Mouse (Mus musculus) heart, postnatal 14 days (tissue): ENCODE data around the gene Kcnk12. TPM values are rescaled to one million over a fixed set of nuclear protein-coding genes. Genes with fewer than 3 reads are reported as not detected.

Experiments used
- DNase-seq, 2 experiments: peaks; one replicate each; pipeline ENCODE4 v3.0.0; 2021 to 2022
- intact Hi-C: fragments of 180-260 bp; cut with DNase I; formaldehyde crosslinking; loops from one replicate; pipeline ENCODE4 v1.15.1; 2025
- total RNA-seq, 2 experiments: library from RNA; stranded (reverse); gene quantifications; 2 replicates each; pipeline ENCODE4 v1.2.3; 2021

Gene Kcnk12
- total RNA-seq, 2 experiments from 2014 or later: not detected

DNA sequence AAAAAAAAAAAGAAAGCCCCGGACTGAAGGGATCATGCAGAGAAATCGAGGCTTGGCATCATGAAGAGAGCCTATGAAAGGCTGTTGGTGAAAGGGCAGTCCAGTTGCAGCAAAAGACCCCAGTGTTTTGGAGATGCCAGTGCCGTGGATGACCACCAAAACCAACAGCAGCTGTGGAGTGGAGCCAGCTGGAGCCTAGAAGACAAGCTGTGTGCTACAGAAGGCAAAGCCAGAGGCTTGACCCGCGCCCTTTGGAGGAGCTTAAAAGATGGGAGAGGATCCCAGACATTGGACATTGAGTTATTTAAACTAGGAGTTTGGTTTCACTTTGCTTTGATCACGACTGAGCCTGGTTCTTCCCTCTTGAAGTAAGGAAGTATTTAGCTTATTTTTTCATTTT lies 9.6 kb downstream of the Kcnk12 start:
- intact Hi-C loops: no loop called here
- no peak for DNase-seq

DNA sequence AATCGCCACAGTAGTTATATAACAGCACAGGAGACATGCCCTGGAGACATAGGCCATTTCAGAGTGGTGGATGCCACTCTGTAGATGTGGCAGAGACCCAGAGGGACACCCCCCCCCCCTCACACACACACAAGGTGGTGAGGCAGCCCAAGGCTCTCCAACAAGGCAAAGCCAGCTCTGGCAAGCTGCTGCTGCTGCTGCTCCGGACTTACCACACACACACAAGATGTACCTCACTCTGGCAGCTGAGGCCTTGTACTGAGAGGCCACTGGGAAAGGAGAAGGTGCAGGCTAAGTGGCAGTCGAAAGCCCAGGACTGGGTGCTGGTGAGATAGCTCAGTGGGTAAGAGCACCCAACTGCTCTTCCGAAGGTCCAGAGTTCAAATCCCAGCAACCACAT lies 10.1 kb downstream of the Kcnk12 start:
- intact Hi-C loops: no loop called here
- DNase-seq: no peak

DNA sequence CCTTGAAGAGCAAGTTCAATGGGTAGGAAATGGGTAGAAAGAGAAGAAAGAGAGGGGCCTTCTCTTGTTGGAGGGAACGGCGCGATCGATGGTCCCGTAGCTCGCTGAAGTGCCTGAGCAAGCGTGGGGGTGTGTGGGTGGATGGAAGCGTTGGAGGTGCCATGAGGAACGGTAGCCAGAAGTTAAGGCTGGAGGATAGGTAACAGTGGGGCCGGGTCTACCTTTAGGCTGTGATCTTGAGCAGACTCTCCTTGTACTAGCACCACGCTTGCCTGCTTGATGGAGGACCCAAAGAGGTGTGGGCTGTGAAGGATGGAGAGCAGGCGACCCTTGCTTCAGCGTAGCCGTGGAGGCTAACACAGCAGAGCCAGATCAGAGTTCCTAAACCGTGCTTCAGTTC lies 12.1 kb downstream of the Kcnk12 start:
- intact Hi-C loops: no loop called here
- DNase-seq: no peak

DNA sequence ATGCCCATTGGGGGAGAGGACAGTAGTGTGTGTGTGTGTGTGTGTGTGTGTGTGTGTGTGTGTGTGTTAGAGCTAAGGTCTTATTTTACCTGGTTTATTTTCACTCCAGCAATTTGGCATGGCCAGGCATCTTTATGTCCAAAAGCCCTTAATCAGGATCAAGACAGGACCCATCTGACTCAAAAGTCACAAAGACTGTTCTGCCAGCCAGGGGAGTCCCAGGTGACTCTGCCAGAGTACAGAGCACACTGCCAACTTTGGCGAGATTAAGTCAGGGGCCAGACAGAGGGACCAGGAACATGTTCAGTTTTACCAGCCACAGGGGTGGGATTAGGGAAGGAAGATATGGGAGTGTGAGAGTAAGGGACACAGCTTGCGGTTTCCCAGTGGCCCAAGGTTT lies 12.9 kb downstream of the Kcnk12 start:
- no peak for DNase-seq
- intact Hi-C loops: no loop called here

DNA sequence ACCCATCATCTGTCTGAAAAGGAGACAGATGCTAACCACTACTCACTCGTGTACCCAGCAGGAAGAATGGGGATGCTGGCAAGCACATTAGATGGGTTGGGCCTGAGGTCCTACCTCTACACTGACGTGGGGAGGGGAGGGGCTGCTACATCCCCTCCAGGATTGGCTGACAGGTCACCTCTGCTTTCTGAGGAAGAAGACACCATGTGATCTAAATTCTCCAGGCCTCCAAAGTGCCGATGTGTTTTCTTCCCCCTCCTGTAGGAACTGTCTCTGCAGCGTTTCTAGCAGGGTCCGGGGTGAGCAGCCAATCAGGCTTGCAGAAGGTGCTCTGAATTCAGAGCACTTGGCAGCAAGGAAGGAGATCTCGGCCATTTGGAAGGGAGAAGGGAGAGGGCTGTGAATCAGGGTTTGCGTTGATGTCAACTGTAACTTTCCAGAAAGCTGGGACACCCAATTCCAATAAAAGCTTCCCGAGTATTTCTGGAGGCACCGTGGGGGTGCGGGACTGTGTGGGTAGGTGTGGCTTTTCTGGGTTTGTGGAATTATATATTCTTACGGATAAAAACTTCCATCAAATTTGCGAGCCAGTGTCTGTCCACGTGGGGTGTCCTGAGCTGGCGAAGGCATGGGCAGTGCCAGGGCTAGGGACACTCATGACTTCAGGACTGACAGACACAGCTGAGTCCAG lies 13.5 kb downstream of the Kcnk12 start:
- no peak for DNase-seq

DNA sequence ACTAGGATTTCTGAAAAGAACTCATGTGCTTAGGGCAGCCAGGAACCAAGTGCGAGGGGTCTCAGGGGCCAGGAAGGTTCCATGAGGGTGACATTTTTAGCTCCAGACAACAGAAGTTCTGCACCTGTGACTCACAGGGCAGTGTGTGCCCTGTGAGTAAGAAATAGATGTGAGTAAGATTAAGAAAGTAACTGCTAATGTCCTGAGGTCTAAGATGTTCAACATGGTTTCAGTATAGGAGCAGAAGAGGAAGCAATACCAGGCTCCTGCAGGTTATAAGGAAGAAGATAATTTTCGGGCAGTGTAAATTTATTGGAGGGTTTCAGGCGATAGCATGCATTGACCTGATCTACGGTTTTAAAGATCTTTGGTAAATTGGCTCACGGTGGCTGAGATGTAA lies 16.6 kb downstream of the Kcnk12 start:
- intact Hi-C loops: no loop called here
- DNase-seq: no peak

More for the DNA sequence above, 13.5 kb downstream of the Kcnk12 start:
- intact Hi-C loops: no loop called here

DNA sequence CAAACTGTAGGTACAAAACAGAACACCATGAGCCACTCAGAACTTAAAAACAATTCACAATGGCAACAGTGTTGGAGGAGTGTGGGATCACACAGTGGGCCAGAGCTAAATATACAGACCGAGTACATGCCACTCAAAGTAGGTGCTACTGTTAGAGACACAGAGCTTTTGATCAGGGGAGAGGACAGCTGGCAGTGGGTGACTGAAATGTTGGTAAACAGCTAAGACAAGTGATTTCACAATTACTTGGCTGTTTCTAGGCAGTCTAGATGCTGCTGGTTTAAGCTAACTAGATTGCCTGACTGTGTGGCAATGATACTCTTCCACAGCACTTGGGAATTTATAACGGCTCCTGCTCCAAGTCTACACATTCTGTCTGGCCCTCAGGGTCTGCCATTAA lies 17.6 kb downstream of the Kcnk12 start:
- no peak for DNase-seq
- intact Hi-C loops: no loop called here

DNA sequence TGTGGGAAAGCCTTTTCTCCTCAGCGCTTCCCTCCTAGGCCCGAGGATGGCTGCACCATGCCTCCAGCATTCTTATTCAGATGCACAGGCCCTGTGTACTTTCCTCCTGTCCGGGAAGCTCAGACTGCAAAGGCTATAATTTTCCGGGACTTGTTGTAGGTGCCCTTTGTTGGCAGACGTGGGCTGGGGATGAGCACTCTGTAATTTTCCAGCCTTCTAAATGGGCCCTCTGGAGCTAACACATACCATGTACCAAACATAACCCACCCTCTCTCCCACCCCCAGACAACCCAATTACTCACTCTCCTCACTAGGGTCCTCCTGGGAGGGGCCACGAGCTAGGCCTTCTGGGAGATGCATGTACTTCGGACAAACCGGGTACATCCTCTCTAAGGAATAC lies 22.8 kb downstream of the Kcnk12 start:
- no peak for DNase-seq
- intact Hi-C loops: no loop called here

DNA sequence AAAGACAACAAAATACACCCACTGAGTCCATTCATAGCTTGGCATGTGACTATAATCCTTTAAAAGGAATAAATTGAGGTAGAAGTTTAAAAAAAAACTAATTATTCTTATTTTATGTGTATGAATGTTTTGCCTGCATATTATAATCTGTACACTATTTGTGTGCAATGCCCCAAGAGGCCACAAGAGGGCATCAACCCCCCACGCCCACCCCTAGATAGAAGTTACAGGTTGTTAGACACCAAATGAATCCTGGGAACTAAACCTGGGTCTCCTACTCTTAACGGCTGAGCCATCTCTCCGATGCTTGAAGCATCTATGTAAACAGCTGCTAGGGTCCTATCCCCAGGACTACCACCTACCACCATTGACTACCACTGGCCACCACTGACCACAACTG lies 24.6 kb downstream of the Kcnk12 start:
- intact Hi-C loops: no loop called here
- no peak for DNase-seq

DNA sequence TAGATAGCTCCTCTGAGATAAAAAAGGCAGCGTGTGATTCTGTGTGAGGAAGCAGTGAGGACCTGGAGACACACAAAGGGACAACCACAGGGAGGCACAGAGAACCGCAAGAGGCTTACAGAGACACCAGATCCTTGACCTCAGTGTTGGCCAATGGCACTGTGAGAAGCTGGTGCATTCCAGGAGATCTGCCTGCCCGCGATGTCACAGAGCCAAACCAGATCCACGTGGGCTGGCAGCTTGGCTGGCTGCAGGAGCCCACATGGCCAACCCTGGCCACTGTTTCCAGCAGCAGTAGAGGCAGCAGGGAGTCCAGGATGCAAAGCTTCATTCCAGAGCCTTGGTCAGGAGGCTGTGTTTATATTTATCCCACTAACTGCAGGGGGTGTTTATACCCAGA lies 27.0 kb downstream of the Kcnk12 start:
- intact Hi-C loops: no loop called here
- no peak for DNase-seq

DNA sequence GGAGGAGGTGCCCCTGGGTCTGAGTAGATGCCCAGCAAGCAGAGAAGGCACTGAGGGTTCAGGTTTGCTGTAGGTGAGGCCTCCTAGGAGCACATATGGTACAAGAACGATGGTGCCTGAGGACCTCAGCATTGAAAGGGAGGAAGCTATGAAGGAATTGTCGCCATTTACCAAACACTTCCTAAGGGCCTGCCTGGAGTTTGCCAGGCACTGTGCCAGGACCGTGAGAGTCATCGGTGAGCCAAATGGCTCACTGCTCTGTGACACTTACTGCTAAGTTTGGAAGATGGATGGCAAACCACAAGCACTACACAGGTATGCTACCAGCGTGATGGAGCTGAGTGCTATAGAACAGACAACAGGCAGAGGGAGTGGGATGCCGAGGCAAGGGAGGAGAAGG lies 30.9 kb downstream of the Kcnk12 start:
- intact Hi-C loops: no loop called here
- no peak for DNase-seq

DNA sequence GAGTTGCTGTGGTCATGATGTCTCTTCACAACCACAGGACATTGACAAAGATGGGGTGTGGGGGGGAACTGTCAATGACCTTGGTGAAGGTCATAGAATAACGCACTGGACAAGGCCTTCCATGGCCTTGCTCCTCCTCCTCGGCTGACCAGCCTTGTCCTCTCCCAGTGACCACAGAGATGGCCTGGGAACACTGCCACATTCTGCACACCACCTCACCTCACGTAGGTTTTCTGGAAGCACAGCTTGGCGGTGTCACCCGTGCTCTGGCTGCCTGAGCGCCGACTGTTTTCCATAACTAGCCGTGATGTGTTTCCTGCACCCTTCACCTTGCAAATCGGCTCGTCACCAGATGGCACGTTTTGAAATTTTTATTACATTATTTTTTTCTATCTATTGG lies 32.8 kb downstream of the Kcnk12 start:
- DNase-seq: no peak
- intact Hi-C loops: no loop called here

DNA sequence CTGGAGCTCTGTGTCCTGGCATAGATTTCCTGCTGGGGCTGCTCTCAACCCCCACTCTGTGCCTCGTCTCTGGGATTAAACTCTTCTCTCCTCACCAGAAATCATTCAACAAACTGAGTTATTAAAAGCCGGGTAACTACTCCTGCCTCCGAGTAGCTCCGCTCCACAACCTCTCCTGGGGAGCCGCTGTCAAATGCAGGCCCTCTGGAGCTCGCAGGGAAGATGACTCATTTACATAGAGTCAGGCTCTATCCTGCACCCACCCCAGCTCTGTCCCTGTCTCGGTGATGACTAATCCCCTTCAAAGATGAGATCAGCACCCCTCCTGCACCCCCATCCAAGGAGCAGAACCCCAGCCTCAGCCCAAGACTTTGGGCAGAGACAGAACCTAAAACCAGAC lies 34.6 kb downstream of the Kcnk12 start:
- intact Hi-C loops: no loop called here

DNA sequence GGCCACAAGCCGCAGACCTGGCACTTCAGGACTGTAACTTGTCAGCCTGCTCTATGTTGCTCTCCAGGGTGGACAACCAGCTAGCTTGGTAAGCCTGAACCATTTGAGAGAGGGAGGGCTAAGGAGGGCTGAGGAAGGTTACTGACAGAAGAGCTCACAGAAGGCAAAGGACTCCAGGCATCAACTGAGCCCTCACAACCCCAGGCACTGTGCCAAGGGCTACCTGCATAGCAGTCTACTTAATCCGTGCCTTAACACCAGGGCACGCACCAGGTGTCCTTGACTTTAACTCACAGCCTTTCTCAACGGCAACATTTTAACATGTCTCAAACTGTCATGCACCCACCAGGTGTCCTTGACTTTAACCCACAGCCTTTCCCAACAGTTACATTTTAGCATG lies 37.5 kb downstream of the Kcnk12 start:
- intact Hi-C loops: no loop called here
- DNase-seq: no peak

More for the DNA sequence above, 34.6 kb downstream of the Kcnk12 start:
- DNase-seq: no peak

DNA sequence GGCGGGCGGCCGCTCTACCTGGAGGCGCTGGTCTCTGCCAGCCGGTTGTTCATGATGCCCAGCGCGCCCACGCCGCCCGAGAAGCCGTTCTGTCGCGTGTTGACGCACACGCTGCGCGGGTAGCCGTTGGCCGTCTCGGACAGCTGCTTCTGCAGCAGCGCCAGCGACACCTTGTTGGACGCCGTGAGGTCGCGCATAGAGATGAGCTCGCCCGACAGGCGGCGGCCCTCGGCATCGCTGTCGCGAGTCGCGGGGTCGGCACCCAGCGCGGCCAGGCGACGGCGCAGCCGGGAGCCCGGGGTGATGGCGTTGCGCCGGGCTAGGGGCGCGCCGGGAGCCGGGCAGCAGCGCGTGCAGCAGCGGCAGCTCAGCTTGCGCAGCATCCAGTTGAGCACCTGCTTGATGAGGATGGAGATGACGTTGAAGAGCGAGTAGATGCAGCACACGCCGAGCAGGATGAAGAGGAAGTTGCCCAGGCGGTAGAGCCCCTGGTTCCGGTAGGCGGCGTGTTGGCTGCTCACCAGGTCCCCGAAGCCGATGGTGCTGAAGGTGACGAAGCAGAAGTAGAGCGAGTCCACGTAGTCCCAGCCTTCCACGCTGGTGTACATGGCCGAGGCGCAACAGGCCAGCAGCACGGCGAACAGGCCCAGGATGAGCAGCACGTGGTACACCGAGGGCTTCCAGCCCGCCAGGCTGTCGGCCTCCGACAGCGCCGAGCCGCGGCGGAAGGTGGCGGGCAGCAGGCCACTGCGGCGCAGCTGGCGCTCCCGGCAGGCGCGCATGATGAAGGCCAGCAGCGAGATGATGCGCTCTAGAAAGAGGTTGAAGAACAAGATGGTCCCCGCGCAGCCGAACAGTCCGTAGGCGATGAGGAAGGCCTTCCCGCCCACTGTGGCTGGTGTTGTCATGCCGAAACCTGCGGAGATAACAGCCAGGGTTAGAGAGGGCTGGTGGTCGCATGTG lies 51.6 kb downstream of the Kcnk12 start:
- peak; percentile 19 to 33 for DNase-seq
- intact Hi-C loops: no loop called here

DNA sequence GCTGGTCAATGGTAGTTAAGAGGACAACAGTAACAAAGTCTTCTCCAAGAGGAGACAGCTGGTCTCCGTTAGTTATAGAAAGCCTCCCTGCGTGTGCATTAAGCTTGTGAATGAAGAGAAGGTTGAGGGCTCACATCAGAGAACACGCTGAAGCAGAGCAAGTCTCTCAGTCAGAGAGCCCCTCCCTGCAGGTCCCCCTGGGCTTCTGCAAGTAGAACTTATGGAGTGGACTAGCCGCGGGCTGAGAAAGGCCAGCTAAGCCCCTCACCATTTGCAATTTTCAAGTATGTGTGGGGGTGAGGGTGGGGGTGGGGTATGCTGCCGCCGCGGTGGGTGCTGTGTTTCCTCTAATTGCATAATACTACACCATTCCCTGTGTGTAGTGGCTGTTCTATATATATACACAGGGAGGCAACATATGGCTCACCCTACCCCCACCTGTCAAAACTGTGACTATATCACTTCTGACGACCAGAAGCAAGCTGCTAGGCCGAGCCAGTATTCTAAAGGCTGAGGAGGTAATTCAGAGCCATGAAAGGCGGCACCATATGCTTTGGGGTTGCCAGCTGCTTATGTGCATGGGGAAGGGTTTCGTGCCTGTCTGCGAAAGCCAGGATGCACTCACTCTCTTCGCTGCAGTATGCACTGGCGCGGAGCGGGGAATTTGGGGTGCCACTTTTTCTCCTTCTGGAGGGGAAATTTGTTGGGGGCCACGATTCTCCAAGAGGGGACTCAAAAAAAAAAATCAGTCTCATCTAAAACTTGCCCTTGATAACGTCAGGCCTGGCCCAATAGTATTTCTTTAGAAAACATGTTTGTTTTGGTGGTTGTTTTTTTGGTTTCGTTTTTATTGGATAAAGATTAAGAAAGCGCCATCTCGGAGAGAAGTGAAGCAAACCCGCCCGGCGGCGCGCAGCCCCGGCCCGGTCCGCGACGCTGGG lies 52.5 kb downstream of the Kcnk12 start:
- intact Hi-C loops: no loop called here
- DNase-seq: no peak

DNA sequence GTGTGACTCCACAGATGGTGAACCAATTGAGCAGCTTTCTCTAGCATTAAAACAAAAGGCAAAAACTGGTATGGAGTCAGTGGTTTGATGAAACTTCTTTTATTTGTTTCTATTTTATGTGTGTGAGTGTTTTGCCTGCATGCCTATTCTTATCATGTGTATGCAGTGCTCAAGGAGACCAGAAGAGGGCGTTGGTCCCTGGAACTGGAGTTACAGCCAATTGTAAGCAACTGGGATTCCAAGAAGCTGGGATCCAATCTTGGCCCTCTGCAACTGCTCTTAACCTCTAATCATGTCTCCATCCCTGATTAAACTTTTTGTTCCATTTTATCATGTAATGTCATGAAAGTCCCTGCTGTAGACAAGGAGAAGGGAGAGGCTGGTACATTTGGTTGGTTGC lies 58.0 kb downstream of the Kcnk12 start:
- intact Hi-C loops: no loop called here
- no peak for DNase-seq

DNA sequence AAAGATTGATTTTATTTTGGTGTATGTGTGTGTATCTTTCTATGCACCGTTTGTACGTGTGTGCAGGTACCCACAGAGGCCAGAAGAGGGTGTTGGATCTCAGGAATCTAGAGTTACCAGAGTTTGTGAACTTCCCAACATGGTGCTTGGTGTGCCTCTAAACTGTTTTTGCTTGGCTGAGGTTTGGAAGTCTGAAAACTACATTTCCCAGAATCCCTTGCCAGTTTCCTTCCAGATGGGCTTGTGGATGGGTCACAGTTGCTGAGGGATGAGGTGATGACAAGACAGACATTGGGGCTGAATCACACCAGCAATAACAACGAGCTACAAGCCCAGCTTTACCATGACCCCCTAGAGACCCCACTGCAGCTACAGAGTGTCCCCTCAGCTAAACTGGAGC lies 60.6 kb downstream of the Kcnk12 start:
- intact Hi-C loops: no loop called here
- no peak for DNase-seq

DNA sequence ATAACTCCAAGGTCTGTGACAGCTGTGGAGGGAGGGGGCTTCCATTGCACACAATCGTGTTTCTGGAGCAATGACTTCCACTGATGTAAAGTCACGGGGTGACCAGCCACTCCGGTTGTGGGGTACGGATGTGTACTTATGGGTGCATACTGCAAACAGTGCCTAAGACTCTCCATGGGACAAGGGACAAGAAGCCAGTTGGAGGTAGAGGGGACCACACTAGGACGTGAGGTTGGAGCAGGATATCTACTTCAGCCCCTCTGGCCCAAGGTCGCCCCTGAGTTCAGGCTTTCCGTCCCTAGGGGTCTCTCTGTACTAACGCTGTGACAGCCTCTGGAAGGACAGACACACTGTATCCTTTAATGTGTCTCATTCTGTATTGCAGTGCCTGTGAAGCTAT lies 63.3 kb downstream of the Kcnk12 start:
- intact Hi-C loops: no loop called here
- DNase-seq: no peak

DNA sequence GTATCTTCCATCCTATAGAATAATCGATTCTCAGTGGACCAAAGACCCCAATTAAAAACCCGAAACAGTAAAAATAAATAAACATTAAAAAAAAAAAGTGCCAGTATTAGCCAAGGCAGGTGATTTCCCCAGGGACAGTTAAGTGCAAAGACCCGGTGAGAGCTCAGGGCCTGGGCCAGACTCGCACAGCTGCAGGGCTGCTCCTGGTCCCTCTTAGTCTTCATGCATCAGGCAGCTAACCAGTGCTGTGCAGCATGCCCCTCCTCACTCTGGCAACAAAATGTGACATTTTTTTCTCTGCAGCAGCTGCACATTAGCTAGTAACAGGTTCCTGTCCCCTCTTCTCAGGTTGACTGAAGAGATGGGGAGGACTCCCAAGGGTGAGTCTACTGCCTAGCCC lies 65.8 kb downstream of the Kcnk12 start:
- intact Hi-C loops: no loop called here
- no peak for DNase-seq
